Comparison of ENCODE assay signal across 10 mouse cellular contexts in genomic region chr14:25599934-25600333, GRCm38 (mm10).
DNase-seq lines count a peak whose midpoint lies in the region; ATAC-seq and TF ChIP-seq lines count a peak whose summit lies in the region.
"Had no signal": no experiment of that assay in that cellular context is flagged by ENCODE, and none has a peak within 500 bp of the region (broad histone marks: within the 10 kb centered on the region; RNA-seq: fewer than 3 reads in every experiment).

No protein-coding gene starts in this region.

- H3K9me3 ChIP-seq in heart, postnatal 0 days (replicated peaks; ENCODE audit: control insufficient read depth, low read length) = no peaks in the 10 kb centered on the region
- no peaks in the 10 kb centered on the region for H3K9me3 ChIP-seq in heart, embryonic 11.5 days (replicated peaks; ENCODE audit: control insufficient read depth, low read length)
- no peaks in the 10 kb centered on the region for H3K9me3 ChIP-seq in E14TG2a.4 (ENCODE audit: low read length)
- no peaks in the 10 kb centered on the region for H3K9me3 ChIP-seq in embryonic facial prominence, embryonic 15.5 days (replicated peaks)

- WGBS in heart, postnatal 0 days = 67% methylated on average over 12 of the region's 12 CpGs
- 55% methylated on average over 12 of the region's 12 CpGs for WGBS in heart, embryonic 11.5 days (ENCODE audit: insufficient replicate concordance)
- WGBS in embryonic facial prominence, embryonic 15.5 days = 51% methylated on average over 12 of the region's 12 CpGs
- WGBS in thymus, adult 2 months = 80% methylated on average over 12 of the region's 12 CpGs

- no peaks in the 10 kb centered on the region for H3K27me3 ChIP-seq in heart, postnatal 0 days (ENCODE audit: control insufficient read depth, insufficient read depth, low read length)
- H3K27me3 ChIP-seq in heart, embryonic 11.5 days (ENCODE audit: control insufficient read depth, insufficient read depth, low read length) = no peaks in the 10 kb centered on the region
- peaks cover 90% of the 10 kb centered on the region for H3K27me3 ChIP-seq in E14TG2a.4 (ENCODE audit: insufficient read depth, low read length)
- H3K27me3 ChIP-seq in embryonic facial prominence, embryonic 15.5 days = no peaks in the 10 kb centered on the region
- no peaks in the 10 kb centered on the region for H3K27me3 ChIP-seq in thymus, adult 2 months (ENCODE audit: control insufficient read depth, insufficient read depth, low read length)

- no peak for TF ChIP-seq EP300 in heart, postnatal 0 days (IDR thresholded peaks at IDR 0.05; ENCODE audit: low read depth)

- peak overlapping the region; percentile 52 for H3K27ac ChIP-seq in heart, postnatal 0 days (ENCODE audit: low read depth)
- no peak overlapping the region for H3K27ac ChIP-seq in heart, embryonic 11.5 days (ENCODE audit: low read depth, low read length)
- peak overlapping the region; percentile 52 for H3K27ac ChIP-seq in embryonic facial prominence, embryonic 15.5 days (replicated peaks)
- H3K27ac ChIP-seq in thymus, adult 2 months (ENCODE audit: control insufficient read depth, insufficient read depth, low read length) = no peak overlapping the region

- H3K36me3 ChIP-seq in heart, postnatal 0 days (replicated peaks; ENCODE audit: control insufficient read depth, insufficient read depth, low read length) = peaks cover 22% of the 10 kb centered on the region
- H3K36me3 ChIP-seq in heart, embryonic 11.5 days (ENCODE audit: control insufficient read depth, insufficient read depth, low read length) = peaks cover 11% of the 10 kb centered on the region
- H3K36me3 ChIP-seq in E14TG2a.4 (ENCODE audit: insufficient read depth, low read length) = no peaks in the 10 kb centered on the region
- H3K36me3 ChIP-seq in embryonic facial prominence, embryonic 15.5 days = peaks cover 9% of the 10 kb centered on the region; the same call in 1 of the 2 replicates
- H3K36me3 ChIP-seq in thymus, adult 2 months (ENCODE audit: control insufficient read depth, insufficient read depth, low read length) = peaks cover 7% of the 10 kb centered on the region; the same call in 1 of the 2 replicates

- no peak for TF ChIP-seq POLR2A in thymus, adult 2 months (IDR thresholded peaks at IDR 0.05; ENCODE audit: control insufficient read depth, extremely low read depth, insufficient read depth, low read length, poor library complexity)

- peak; percentile 49 for DNase-seq in adrenal gland, postnatal 10 days
- DNase-seq in adrenal gland, adult 2 months = no peak
- DNase-seq in heart, postnatal 0 days (ENCODE audit: low spot score) = no peak
- DNase-seq in right cerebral cortex, postnatal 10 days (ENCODE audit: low spot score in 2 of 2) = no peak
- no peak for DNase-seq in thymus, adult 2 months
- DNase-seq: kidney, postnatal 25 days; lung, adult 18-20 months had no signal

- TF ChIP-seq CTCF in heart, postnatal 0 days (IDR thresholded peaks at IDR 0.05; ENCODE audit: low read depth) = no peak
- TF ChIP-seq CTCF in E14TG2a.4 (conservative IDR thresholded peaks at IDR 0.05; ENCODE audit: low read length) = no peak
- TF ChIP-seq CTCF in thymus, adult 2 months (IDR thresholded peaks at IDR 0.05; ENCODE audit: borderline replicate concordance, control insufficient read depth, extremely low read depth, insufficient read depth, low read length, poor library complexity) = no peak

- no peak overlapping the region for H3K4me2 ChIP-seq in heart, postnatal 0 days (ENCODE audit: low read depth, low read length)
- no peak overlapping the region for H3K4me2 ChIP-seq in heart, embryonic 11.5 days
- no peak overlapping the region for H3K4me2 ChIP-seq in embryonic facial prominence, embryonic 15.5 days (replicated peaks)

- no peak for ATAC-seq in heart, postnatal 0 days (ENCODE audit: insufficient read depth, low read depth)
- ATAC-seq in heart, embryonic 11.5 days (replicated peaks; ENCODE audit: insufficient number of reproducible peaks, low FRiP score, low TSS enrichment) = no peak
- ATAC-seq in embryonic facial prominence, embryonic 15.5 days (ENCODE audit: insufficient number of reproducible peaks, low FRiP score, low TSS enrichment, low read depth) = no peak

- H3K4me1 ChIP-seq in heart, postnatal 0 days (ENCODE audit: control insufficient read depth, insufficient read depth) = peaks cover 41% of the 10 kb centered on the region
- H3K4me1 ChIP-seq in heart, embryonic 11.5 days (ENCODE audit: control insufficient read depth, insufficient read depth, low read length) = peaks cover 44% of the 10 kb centered on the region
- peaks cover 46% of the 10 kb centered on the region for H3K4me1 ChIP-seq in E14TG2a.4 (replicated peaks; ENCODE audit: low read depth, low read length)
- H3K4me1 ChIP-seq in embryonic facial prominence, embryonic 15.5 days = peaks cover 62% of the 10 kb centered on the region
- H3K4me1 ChIP-seq in thymus, adult 2 months (replicated peaks; ENCODE audit: control insufficient read depth, insufficient read depth, low read length) = peaks cover 24% of the 10 kb centered on the region

- no peak overlapping the region for H3K9ac ChIP-seq in heart, postnatal 0 days (replicated peaks; ENCODE audit: low read depth, low read length)
- H3K9ac ChIP-seq in heart, embryonic 11.5 days (ENCODE audit: low read depth, low read length) = no peak overlapping the region
- H3K9ac ChIP-seq in embryonic facial prominence, embryonic 15.5 days = no peak overlapping the region

- H3K4me3 ChIP-seq in heart, postnatal 0 days (ENCODE audit: low read depth, low read length) = no peak overlapping the region
- no peak overlapping the region for H3K4me3 ChIP-seq in heart, embryonic 11.5 days (ENCODE audit: low read depth, low read length)
- peak overlapping the region; percentile 39; the same call in 1 of the 2 replicates for H3K4me3 ChIP-seq in E14TG2a.4 (replicated peaks; ENCODE audit: low read length)
- no peak overlapping the region for H3K4me3 ChIP-seq in embryonic facial prominence, embryonic 15.5 days (replicated peaks)
- H3K4me3 ChIP-seq in thymus, adult 2 months (ENCODE audit: control insufficient read depth, insufficient read depth, low read length) = no peak overlapping the region

Comparison
In these comparisons a context has a peak if more than half of its experiments do, and no peak if none do; other contexts are left out.
1. H3K27ac ChIP-seq: peak in heart, postnatal 0 days (single experiment) and embryonic facial prominence, embryonic 15.5 days (single experiment); none in heart, embryonic 11.5 days (single experiment) and thymus, adult 2 months (single experiment).